Mouse (Mus musculus) A20 (cell line): ENCODE data around the gene Sumf1.
A peak's percentile ranks its signal among the peaks of the same experiment; 100 is the strongest.

Experiments used
- DNase-seq: peaks from one replicate; pipeline ENCODE4 v3.0.0-alpha.2; 2011; ENCODE audit warnings: low read depth, low spot score

Gene Sumf1

GRCm38 (mm10) chr6:108093449-108093848 is 91.9 kb downstream of the Sumf1 start:
- DNase-seq: no peak

GRCm38 (mm10) chr6:108092646-108093045 is 92.7 kb downstream of the Sumf1 start:
- no peak for DNase-seq

GRCm38 (mm10) chr6:108091296-108091695 is 94.1 kb downstream of the Sumf1 start:
- DNase-seq: no peak

GRCm38 (mm10) chr6:108075857-108076256 is 109.5 kb downstream of the Sumf1 start:
- no peak for DNase-seq

- DNase-seq: no peak
Measured at GRCm38 (mm10) chr6:108074624-108075023, 110.8 kb downstream of the Sumf1 start.

- DNase-seq: no peak
Measured at GRCm38 (mm10) chr6:108073931-108074330, 111.5 kb downstream of the Sumf1 start.

GRCm38 (mm10) chr6:108073071-108073470 is 112.3 kb downstream of the Sumf1 start:
- DNase-seq: no peak

GRCm38 (mm10) chr6:108070947-108071346 is 114.4 kb downstream of the Sumf1 start:
- no peak for DNase-seq

GRCm38 (mm10) chr6:108065583-108065982 is 119.8 kb downstream of the Sumf1 start:
- DNase-seq: peak; percentile 87

- peak; percentile 98 for DNase-seq
Measured at GRCm38 (mm10) chr6:108064918-108065526, 120.4 kb downstream of the Sumf1 start, which contains the start of gene Setmar. TSS of gene Setmar (plus strand) at chr6:108065045.

GRCm38 (mm10) chr6:108061121-108061520 is 124.3 kb downstream of the Sumf1 start:
- DNase-seq: no peak

GRCm38 (mm10) chr6:108058066-108058465 is 127.3 kb downstream of the Sumf1 start:
- DNase-seq: no peak

GRCm38 (mm10) chr6:108057353-108057752 is 128.0 kb downstream of the Sumf1 start:
- DNase-seq: no peak
